Mouse (Mus musculus): ENCODE results near the gene Scarb1.

Scarb1 gene

DNA sequence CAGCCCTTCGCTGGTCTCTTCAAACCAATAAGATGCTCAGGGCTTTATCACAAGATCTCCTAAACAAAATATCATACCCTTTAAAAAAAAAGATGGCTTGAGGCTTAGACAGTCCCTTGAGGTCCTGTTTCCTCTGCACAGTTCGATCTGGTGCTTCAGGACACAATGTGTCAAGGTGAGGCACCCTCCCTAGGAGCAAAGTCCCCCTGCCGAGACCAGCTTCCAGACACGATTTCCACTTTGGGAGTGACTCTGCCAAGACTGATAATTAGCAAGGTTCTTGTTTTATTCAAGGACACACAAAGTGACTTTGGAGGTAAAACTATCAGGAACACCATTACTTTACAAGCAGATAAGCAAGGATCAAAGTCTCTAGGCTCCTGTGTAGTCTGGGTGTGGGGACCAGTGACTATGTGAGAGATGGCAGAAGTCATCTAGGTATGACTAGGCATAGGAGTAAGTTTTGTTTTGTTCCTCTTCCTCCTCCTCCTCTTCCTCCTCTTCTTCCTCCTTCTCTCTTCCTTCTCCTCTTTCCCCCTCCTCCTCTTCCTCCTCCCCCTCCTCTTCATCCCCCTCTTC, 24.0 kb upstream of the Scarb1 start:
- no peak for DNase-seq (ENCODE audit: low spot score in 2 of 2)

DNA sequence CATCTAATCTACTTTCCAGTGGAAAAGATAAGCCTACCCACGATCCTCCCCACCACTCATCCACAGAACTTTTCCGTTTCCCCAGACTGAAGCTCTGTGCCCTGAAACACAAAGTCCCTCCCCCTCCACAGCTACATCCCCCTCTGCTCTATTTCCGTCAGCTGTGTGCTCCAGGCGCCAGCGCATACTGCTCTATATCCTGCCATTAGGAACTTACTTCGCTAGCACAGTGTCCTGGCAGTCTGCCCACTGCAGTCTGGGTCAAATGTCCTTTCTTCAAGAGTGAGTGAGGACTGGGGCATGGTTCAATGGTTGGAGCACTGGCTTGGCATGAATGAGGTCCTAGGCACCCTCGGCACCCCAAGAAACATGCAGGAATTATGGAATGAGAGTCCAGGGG, 23.0 kb upstream of the Scarb1 start:
- DNase-seq (ENCODE audit: low spot score in 2 of 2), result peak in 1 of 2 experiments; percentile 70

DNA sequence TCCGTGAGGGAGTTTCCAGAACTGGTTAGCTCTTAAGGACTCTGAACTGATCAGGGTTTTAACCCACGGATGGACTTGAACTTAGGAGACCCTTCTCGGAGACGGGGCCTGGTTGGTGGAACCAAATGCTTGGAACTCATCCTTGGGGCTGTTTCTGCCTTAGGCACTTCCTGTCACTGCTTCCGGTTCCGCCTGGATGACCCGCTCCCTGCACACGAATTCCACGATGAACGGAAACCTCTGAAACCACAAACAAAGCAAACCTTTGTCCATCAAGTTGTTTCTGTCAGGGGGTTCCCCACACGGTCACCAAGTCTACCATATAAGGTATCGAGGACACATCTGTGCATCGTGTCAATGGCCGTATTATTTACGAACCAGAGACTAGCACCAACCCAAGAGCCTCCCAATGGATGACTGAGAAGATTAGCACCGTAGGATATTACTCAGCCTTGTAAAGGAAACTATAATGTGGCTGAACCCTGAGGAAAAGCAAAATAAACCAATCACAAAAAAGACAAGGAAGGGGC, 20.2 kb upstream of the Scarb1 start:
- no peak for DNase-seq (ENCODE audit: low spot score in 2 of 2)

DNA sequence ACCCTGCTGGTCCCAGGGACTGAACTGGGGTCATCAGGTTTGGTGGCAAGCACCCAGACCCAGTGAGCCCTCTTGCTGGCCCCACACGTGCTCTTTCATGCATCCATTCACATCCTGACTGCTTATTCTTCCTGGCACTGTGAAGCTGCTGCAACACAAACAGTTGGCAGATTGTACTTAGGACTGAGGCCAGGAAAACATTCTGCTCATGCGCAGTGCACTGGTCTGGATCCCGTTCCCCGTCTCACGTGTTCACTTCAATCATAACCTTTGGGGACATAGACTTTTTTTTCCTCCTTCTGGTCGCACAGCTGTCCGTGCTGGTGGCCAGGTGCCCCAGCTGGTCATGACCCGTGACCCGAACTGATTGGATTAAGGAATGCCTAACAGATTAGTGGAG, 19.7 kb upstream of the Scarb1 start:
- peak in 1 of 2 experiments; percentile 28 for DNase-seq (ENCODE audit: low spot score in 2 of 2)

DNA sequence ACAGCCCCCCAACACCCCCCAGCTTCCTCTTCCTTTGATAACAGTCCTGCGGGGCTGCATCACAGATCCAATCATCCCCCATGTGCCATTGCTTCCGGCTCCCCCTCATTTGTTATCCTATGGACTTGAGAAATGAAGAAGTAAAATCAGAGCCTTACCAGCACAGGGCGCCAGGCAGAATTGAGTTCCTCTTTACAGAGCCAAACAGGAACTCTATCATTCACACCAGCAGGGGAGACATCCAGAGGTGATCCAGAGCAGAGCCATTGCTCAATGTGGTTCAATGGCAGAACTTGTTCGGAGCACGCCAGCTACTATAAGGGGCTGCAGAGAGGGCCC, 17.3 kb upstream of the Scarb1 start:
- no peak for DNase-seq (ENCODE audit: low spot score in 2 of 2)

DNA sequence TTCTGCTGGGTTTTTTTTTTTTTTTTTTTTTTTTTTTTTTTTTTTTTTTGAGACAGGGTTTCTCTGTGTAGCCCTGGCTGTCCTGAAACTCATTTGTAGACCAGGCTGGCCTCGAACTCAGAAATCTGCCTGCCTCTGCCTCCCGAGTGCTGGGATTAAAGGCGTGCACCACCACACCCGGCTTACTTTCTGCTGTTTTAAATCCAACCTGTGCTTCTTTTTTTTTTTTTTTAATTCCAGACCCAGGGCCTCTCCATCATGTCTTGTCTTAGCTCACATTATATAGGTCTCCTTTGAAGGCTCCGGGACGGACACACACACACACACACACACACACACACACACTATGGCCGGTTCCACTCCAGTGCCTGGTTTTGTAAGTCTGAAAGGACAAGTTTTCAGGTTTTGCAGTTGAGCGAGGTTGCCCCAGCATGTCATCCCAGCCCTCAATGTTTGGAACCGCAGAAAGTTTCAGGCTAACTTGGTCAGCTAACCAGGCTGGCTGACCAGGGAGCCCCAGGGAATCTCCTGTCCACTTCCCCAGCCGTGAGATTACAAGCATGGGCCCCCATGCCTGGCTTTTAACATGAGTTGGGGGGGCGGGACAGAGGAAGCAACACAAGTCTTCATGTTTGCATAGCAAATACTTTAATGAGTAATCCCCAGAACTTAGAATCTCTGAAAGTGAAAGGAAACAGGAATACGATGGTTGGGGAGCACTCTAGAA, 16.8 kb upstream of the Scarb1 start:
- no peak for DNase-seq (ENCODE audit: low spot score in 2 of 2)

DNA sequence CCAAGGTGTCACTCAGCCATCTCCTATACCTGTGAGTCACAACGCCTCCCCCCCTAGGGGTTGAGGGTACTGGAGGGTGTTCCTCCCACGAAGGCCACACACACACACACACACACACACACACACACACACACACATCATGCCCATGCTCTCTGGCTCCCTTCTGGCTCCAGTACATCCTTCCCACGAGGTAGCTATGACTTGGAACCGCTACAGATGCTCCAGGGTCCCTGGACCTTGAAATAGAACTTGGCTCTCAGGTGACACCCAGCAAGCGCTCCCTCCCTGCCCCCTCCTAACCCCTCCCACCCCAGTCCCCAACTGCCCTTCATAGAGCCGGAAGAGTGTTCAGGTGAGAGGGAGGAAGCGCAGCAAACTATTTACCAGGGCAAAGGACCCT, 14.8 kb upstream of the Scarb1 start:
- DNase-seq (ENCODE audit: low spot score in 2 of 2), result no peak

DNA sequence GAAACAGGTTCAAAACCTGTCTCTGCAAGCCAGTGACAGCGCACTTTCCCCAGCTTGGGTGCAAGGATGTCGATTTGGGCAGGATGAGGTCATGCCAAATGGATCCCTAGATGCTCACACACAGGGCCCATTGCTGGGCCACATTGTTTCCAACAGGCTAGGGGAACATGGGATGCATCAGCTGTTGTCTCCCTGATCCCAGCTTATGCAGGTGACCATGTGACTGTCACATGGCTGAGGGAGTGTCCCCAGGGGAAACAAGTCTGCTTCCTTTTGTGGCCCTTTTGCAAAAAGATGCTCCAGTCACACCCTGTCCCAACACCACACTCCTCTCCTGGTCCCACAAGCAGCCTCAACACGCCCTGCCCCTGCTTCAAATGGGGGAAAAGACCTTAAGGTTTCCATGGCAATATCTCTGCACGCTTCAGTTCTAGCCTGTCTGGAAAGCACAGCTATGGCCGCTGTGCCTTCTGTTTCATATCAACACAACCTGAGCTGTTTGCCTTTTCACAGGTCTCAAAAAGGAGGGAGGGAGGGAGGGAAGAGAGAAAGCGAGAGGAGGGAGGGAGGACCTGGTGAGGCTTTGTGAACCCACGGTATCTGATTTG, 14.1 kb upstream of the Scarb1 start:
- DNase-seq (ENCODE audit: low spot score in 2 of 2), result no peak

DNA sequence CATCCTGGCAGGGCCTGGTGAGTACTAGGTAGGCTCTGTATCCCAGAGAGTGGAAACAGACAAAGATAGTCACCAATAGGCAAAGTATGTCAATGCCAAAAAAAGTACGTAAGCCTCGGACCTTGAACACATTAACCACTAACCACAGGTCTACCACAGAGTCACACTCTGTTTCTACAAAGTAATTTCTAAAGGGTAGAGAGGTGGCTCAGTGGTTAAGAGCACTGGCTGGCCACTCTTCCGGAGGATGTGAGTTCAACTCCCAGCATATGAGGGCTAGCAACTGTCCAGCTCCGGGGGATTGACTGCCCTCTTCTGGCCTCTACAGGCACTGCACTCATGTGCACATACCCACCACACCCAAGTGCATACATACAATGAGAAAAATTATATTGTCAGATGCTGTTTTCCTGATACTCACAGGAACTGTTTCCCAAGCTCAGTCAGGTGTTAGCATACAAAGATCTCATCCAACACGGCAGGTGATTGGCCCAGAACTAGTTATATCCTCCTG, 11.9 kb upstream of the Scarb1 start:
- no peak for DNase-seq (ENCODE audit: low spot score in 2 of 2)

DNA sequence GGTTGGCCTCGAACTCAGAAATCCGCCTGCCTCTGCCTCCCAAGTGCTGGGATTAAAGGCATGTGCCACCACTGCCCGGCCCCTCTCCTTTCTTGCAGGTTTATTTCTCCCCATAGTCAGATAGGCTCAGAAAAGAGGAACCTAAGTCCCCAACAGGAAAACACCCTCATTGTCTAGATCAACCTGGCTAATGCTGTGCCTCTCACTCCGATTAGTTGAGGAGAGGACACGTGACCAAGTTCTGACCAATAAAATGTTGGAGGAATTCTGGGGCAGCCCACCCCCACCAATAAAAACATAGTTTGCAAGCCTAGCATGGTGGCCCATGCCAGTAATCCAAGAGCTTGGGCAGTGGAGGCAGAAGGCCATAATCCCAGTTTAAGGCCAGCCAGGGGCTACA, 11.0 kb upstream of the Scarb1 start:
- DNase-seq (ENCODE audit: low spot score in 2 of 2), result no peak

DNA sequence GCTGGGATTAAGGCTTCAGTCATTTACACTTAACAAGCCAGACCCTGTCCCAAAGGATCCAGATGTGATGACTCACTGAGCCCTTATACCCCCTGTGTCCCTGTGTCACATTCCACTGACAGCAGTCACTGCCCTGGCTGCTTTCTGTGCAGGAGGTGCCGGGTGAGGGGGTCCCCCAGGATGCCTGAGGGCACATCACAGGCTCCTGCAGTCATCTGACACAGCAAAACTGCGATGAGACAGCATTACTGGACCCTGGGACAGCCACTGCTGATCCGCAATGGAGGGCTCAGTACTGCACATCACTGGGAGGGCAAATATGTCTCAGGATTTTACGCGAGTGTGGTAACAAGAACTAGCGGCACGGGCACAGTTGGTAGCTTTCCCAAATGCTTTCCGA, 10.2 kb upstream of the Scarb1 start:
- DNase-seq (ENCODE audit: low spot score in 2 of 2), result no peak

DNA sequence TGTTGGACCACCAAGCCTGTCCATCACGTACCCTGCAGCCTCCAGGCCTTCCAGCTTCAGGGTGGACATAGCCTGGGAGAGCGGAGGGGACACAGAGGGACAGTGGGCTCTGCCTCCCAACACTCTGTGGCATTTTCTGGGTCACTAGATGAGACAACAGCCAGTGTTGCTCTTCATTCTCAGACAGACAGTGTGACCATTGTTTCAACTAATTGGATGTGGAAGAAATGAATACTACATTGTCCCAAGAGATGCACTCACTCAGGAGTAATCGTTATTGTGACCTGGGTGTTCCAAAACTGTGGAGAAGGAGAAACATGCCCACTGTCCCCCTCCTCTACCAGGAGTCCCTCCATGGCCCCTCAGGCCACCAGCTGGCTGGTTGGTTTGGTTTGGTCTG, 8.5 kb upstream of the Scarb1 start:
- DNase-seq (ENCODE audit: low spot score in 2 of 2), result no peak

DNA sequence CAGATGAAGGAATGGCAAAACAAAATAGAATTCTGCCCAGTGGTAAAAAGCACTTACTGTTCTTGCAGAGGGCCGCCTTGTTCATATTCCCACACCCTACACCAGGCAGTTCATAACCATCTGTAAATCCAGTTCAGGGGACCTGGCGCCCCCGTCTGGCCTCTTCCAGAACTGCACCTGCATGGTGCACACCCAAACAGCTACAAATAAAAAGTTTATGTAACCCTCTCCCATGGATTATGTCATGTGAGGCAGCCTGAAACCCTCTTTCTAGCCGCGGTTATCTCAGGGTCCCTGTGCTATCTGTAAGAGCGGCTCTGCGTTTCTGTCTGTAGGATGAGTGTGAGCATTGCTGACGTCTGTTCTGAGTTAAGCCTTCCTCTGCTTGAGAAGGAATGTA, 7.6 kb upstream of the Scarb1 start:
- peak in 1 of 2 experiments; percentile 44 for DNase-seq (ENCODE audit: low spot score in 2 of 2)

DNA sequence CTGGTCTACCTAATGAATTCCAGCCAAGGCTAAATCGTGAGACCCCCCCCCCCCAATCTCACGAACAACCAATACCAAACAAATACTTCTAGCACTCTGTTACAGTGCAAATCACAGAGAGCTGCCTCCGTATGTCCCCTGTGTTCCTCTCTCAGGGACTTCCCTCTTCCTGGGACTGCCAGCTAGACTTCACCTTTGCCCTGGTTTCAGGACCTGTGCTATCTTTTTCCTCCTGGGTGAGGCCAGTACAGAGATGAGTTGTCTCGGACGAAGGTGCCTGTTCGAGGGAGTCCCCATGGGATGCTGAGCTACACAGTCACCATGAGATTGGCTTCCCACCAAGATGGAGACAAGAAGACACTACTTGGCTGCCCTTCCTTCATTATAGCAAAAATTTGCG, 7.2 kb upstream of the Scarb1 start:
- no peak for DNase-seq (ENCODE audit: low spot score in 2 of 2)

DNA sequence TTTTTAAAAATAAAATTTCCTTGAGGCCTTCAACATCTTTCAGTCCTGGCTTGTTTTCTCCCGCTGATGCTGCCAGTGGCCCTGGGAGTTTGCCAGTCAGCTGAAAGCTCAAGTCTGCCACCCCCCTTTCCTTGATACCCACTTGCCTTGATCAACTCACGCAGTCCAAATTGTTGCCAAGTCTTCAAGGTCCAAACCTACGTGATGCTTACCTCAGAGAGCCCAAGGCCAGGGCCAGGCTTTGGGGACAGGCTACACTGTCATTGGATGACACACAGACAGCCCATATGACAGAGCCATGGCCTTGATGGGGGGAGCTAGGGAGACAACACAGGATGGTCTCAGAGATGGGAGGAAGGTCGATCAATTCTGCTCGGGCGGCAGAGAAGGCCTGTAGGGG, 3.4 kb upstream of the Scarb1 start:
- DNase-seq (ENCODE audit: low spot score in 2 of 2), result no peak

DNA sequence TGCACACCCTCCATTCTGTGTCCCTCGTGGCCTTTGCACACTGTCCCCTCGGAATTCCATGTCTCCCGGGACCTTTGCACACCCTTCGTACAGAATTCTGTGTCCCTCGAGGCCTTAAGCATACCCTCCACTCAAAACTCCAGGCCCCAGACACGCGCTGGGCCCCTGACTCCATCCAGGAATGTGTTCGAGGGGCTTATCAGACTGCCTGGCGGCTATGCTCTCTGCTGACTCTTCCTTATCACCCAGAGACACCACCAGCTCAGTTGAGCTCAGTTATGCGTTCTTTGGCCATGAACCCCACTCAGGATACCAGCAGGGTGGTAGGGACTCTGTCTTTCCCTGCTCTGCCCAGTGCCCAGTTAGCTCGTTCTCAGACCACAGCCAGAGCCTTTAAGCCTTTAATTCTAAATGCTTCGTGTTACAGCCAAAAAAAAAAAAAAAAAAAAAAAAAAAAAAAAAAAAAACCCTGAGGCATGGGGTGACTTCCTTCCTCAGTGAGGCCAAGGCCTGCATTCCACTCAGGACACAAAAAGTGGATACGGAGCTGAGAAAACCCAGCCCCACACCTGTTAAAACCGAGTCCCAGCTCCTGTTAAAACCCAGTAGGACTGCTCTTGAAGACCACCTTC, 681 bp upstream of the Scarb1 start:
- DNase-seq (ENCODE audit: low spot score in 2 of 2), result no peak

DNA sequence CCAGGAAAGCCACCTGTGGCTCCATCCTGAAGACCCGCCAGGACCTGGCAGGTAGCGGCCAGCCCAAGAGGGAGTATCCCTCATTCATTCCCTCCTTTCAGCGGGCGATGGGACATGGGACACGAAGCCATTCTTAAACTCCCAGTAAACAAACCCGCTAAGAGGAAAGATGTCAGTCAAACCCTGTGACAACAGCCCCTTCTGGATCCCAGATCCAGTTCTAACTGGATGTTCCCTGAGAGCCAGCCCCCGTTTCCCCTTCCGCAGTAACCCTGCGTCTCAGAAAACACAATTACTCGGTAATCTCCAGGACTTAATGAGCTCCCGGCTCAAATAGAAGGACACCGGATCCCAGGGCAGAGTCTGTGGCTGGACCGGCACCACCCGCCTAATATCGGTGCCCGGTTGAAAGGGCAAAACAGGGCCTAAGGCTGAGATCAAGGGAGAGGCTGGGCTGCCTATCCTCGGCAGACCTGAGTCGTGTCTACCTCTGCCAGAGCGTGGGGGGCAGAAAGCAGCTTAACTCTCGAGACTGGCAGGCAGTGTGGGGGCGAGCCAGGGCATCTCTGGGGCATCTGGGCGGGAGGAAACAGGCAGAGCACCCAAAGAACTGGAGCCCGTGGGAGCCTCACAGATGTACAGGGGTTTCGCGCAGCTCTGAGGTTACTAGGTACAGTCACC, 903 bp downstream of the Scarb1 start:
- no peak for DNase-seq (ENCODE audit: low spot score in 2 of 2)

DNA sequence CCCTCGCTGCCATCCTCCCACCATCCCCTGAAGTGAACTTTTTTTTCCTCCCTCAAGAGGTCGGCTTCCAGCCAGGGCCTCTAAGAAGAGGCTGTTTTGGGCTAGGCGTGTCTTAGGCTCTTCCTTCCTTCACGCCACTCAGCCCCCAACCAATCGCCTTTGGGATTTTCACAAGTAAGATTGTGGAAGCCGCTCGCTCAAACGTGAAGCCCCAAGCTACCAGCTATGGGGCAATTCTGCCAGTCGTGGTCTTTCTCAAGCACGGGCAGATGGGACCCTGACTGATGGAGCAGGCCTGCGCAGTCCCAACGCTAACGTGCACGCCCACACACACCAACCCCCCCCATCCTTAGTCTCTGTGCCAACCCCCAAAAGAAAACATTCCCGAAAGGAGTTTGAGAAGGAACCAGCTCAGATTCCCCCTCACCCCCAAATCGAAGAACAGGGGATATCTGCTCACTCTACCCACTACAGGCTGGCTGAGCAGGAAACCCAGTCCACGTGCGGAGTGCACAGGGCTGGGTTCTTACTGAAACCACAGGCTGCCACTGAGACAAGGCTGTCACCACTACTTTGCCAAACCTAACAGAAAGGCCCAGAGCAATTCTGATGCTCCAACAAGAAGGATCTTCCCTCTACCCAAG, 1.7 kb downstream of the Scarb1 start:
- peak in 1 of 2 experiments; percentile 45 for DNase-seq (ENCODE audit: low spot score in 2 of 2)

DNA sequence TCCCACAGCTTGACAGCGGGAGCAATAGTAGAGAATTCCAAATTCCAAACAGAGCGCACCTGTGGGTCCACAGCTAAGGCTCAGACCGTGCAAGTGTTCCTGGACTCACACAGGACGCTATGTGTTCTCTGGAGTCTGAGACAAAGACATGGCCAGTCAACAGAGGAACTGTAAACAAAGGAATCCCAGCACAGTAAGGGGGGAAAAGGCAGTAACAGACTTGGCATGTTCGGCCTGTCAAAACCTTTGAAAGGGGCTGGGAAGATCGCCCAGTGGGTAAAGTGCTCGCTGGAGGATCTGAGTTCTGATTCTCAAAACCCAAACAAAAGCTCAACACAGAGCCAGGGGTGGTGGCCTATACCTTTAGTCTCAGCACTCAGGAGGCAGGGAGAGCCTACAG, 3.4 kb downstream of the Scarb1 start:
- no peak for DNase-seq (ENCODE audit: low spot score in 2 of 2)

DNA sequence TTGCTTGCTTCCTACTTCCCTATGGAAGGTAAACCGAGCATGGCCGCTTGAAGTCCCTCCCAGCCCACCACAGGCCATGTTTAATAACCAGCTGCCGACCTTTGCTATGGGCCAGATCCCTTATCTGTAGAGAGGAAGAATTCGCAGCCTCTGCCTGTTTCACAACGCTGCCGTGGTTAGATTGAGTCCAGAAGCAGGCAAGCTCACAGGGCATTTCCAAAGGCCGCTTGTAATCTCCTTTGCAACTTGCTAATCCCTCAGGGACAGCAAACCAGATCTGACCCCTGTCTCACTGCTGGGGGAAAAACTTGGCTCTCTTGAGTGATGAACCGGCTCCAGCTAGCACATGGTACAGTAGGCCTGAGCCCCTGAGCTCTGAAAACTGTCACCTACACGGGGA, 3.9 kb downstream of the Scarb1 start:
- DNase-seq (ENCODE audit: low spot score in 2 of 2), result no peak

DNA sequence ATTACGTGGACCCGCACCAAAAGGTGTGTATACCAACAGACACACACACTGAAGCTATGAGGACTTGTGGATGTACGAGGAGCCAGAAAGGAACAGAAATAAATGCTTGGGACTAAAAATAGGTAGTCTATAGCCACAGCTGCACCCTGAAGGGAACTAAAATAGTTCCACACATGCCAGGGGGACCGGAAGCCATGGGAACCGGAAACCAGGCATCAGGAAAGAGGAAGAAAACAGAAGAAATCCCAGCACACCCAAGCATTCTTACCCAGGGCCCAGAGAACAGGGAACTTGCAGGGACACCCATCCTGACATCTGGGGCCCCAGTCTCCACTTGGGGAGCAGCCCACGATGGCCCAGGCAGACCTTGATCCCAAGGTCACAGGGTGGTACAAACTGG, 7.9 kb downstream of the Scarb1 start:
- DNase-seq (ENCODE audit: low spot score in 2 of 2), result no peak

DNA sequence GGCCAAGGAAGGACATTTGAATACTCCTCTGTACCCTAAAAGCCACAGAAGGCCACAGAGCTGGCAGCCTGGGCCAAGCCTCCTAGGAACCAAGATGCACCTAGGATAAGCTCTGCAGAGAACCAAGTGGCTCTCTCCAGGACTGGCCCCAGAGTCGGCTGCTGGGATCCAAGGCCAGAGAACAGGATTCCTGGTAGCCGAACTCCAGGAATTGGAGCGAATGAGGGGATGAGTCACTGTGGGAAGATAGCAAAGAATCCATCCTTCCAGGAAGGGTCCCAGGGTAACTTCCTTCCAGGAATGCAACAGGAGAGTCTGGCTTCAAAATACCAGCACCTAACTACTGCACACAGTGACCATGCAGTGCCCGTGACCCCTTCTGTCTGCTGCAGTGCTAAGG, 8.6 kb downstream of the Scarb1 start:
- no peak for DNase-seq (ENCODE audit: low spot score in 2 of 2)

All from urinary bladder, postnatal 36 days (tissue).